Mouse (Mus musculus): Measurements from ENCODE around the gene Rpl10a.

- no peak for TF ChIP-seq CTCF (IDR thresholded peaks at IDR 0.05; ENCODE audit: borderline replicate concordance, control insufficient read depth, extremely low read depth, insufficient read depth, low read length, poor library complexity)
- TF ChIP-seq POLR2A (IDR thresholded peaks at IDR 0.05; ENCODE audit: control insufficient read depth, extremely low read depth, insufficient read depth, low read length, poor library complexity): no peak
These were observed 4.8 kb downstream of the Rpl10a start for GRCm38 (mm10) chr17:28332915-28333546.
